22 mouse cellular contexts compared by ENCODE assay signal in the genomic region with DNA sequence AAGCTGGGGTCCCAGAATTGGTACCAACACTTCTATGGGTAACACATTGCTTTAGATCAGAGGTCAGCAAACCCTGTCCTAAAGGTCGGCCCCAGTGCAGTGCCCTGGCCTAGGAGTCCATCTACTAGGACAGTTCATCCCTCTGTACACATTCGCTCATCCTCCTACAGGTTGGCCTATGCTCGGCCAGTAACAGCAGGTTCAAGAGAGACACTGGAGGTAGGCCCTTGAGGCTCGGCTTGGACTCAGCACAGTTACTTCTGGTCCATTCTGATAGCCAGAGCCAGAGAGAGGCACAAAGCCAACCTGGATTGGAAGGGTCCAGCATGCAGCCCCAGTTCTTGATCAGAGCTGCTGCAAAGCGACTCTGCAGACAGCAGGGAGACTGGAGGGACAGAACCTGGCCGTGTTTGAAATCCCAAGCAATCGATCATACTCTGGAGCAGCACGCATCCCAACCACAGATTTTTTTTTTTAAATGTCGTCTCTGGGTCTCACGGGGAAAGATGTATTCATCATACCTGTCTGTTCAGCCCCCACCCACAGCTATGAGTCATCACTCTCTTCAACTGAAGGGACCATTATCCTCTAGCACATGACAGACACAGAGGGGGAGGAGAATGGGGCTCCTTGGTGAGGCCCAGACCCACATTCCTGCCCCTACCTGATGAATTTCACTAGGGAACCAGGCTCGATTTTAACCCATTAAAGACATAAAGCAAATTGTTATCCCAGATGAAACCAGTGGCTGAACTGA.
A peak's percentile ranks its signal among the peaks of the same experiment; 100 is the strongest.
DNase-seq lines count a peak whose midpoint lies in the region; ATAC-seq and TF ChIP-seq lines count a peak whose summit lies in the region.
"Had no signal": no experiment of that assay in that cellular context is flagged by ENCODE, and none has a peak within 500 bp of the region (broad histone marks: within the 10 kb centered on the region; RNA-seq: fewer than 3 reads in every experiment).

No protein-coding gene starts in this region.

- peak; percentile 38 for DNase-seq in embryonic facial prominence, embryonic 14.5 days (ENCODE audit: low spot score)
- no peak for DNase-seq in embryonic facial prominence, embryonic 10.5 days (ENCODE audit: low spot score)
- no peak for DNase-seq in testis, postnatal 14 days (ENCODE audit: low spot score)
- no peak for DNase-seq in ovary, adult 18-20 months (ENCODE audit: low spot score)
- DNase-seq in forebrain, embryonic 11.5 days (ENCODE audit: low spot score): no peak
- DNase-seq: B cell, adult 2 months; heart, adult 18-20 months; heart, postnatal 14 days; kidney, adult 11 months; kidney, postnatal 36 days; layer of hippocampus, adult 9-11 months; left cerebral cortex, postnatal 4 days; lung, postnatal 4 days had no signal

- no peak overlapping the region for H3K9ac ChIP-seq in embryonic facial prominence, embryonic 14.5 days (ENCODE audit: low read depth, low read length)
- H3K9ac ChIP-seq in forebrain, embryonic 11.5 days (ENCODE audit: low read length): no peak overlapping the region
- H3K9ac ChIP-seq: heart, embryonic 13.5 days; kidney, embryonic 15.5 days; limb, embryonic 15.5 days; liver, embryonic 15.5 days had no signal

- H3K4me2 ChIP-seq in embryonic facial prominence, embryonic 14.5 days (ENCODE audit: low read depth, low read length): no peak overlapping the region
- H3K4me2 ChIP-seq in forebrain, embryonic 11.5 days (ENCODE audit: low read depth, low read length, severe bottlenecking): no peak overlapping the region
- H3K4me2 ChIP-seq: heart, embryonic 13.5 days; kidney, embryonic 15.5 days; limb, embryonic 15.5 days; liver, embryonic 15.5 days had no signal

- no peak for TF ChIP-seq POLR2A in testis, adult 2 months (IDR thresholded peaks at IDR 0.05; ENCODE audit: control insufficient read depth, low read depth, low read length)
- no peak for TF ChIP-seq POLR2A in cortical plate, adult 2 months (IDR thresholded peaks at IDR 0.05; ENCODE audit: extremely low read depth, insufficient read depth, low read length)

- H3K27me3 ChIP-seq in embryonic facial prominence, embryonic 14.5 days (replicated peaks; ENCODE audit: control insufficient read depth, insufficient read depth, low read length): no peaks in the 10 kb centered on the region
- H3K27me3 ChIP-seq in embryonic facial prominence, embryonic 10.5 days (replicated peaks; ENCODE audit: low read depth, poor library complexity, severe bottlenecking): no peaks in the 10 kb centered on the region
- H3K27me3 ChIP-seq in testis, adult 2 months (ENCODE audit: control insufficient read depth, insufficient read depth, low read length): no peaks in the 10 kb centered on the region
- H3K27me3 ChIP-seq in forebrain, embryonic 11.5 days (ENCODE audit: control insufficient read depth, insufficient read depth, low read length): no peaks in the 10 kb centered on the region
- H3K27me3 ChIP-seq: kidney, embryonic 15.5 days; limb, embryonic 15.5 days had no signal

- 76% methylated on average over 11 of the region's 11 CpGs for WGBS in embryonic facial prominence, embryonic 14.5 days
- WGBS in embryonic facial prominence, embryonic 10.5 days: 88% methylated on average over 11 of the region's 11 CpGs
- 92% methylated on average over 11 of the region's 11 CpGs for WGBS in forebrain, embryonic 11.5 days

- H3K9me3 ChIP-seq in embryonic facial prominence, embryonic 14.5 days (ENCODE audit: control insufficient read depth, low read length): no peaks in the 10 kb centered on the region
- H3K9me3 ChIP-seq in embryonic facial prominence, embryonic 10.5 days: no peaks in the 10 kb centered on the region
- H3K9me3 ChIP-seq in forebrain, embryonic 11.5 days (ENCODE audit: control insufficient read depth, low read length): no peaks in the 10 kb centered on the region
- H3K9me3 ChIP-seq: heart, embryonic 13.5 days; kidney, embryonic 15.5 days; limb, embryonic 15.5 days; liver, embryonic 15.5 days had no signal

- TF ChIP-seq CTCF in testis, adult 2 months (IDR thresholded peaks at IDR 0.05; ENCODE audit: control insufficient read depth, insufficient read depth, insufficient replicate concordance, low read depth, low read length): no peak
- TF ChIP-seq CTCF in cortical plate, adult 2 months (IDR thresholded peaks at IDR 0.05; ENCODE audit: extremely low read depth, insufficient read depth, low read length): no peak

- peaks cover 10% of the 10 kb centered on the region; the same call in 1 of the 2 replicates for H3K4me1 ChIP-seq in embryonic facial prominence, embryonic 14.5 days (ENCODE audit: control insufficient read depth, insufficient read depth, low read length)
- peaks cover 22% of the 10 kb centered on the region for H3K4me1 ChIP-seq in embryonic facial prominence, embryonic 10.5 days
- peaks cover 15% of the 10 kb centered on the region for H3K4me1 ChIP-seq in testis, adult 2 months (ENCODE audit: control insufficient read depth, insufficient read depth, low read length)
- H3K4me1 ChIP-seq in cortical plate, adult 2 months (ENCODE audit: control insufficient read depth, insufficient read depth, low read length): peaks cover 16% of the 10 kb centered on the region
- H3K4me1 ChIP-seq in forebrain, embryonic 11.5 days (replicated peaks; ENCODE audit: control insufficient read depth, insufficient read depth, low read length): no peaks in the 10 kb centered on the region; the same call in 1 of the 2 replicates

- H3K36me3 ChIP-seq in embryonic facial prominence, embryonic 14.5 days (ENCODE audit: control insufficient read depth, insufficient read depth, low read length): no peaks in the 10 kb centered on the region
- no peaks in the 10 kb centered on the region for H3K36me3 ChIP-seq in embryonic facial prominence, embryonic 10.5 days (replicated peaks)
- no peaks in the 10 kb centered on the region for H3K36me3 ChIP-seq in testis, adult 2 months (ENCODE audit: control insufficient read depth, insufficient read depth, low read length)
- H3K36me3 ChIP-seq in forebrain, embryonic 11.5 days (ENCODE audit: control insufficient read depth, insufficient read depth, low read length): no peaks in the 10 kb centered on the region
- H3K36me3 ChIP-seq: heart, embryonic 13.5 days; kidney, embryonic 15.5 days; limb, embryonic 15.5 days; liver, embryonic 15.5 days had no signal

- no peak for ATAC-seq in embryonic facial prominence, embryonic 14.5 days (ENCODE audit: low read depth)
- ATAC-seq in forebrain, embryonic 11.5 days (replicated peaks; ENCODE audit: low FRiP score): no peak
- ATAC-seq: forebrain, embryonic 14.5 days had no signal

- H3K4me3 ChIP-seq in embryonic facial prominence, embryonic 14.5 days (ENCODE audit: low read depth, low read length): no peak overlapping the region
- H3K4me3 ChIP-seq in embryonic facial prominence, embryonic 10.5 days: no peak overlapping the region
- H3K4me3 ChIP-seq in testis, adult 2 months (ENCODE audit: control insufficient read depth, low read depth, low read length): no peak overlapping the region
- H3K4me3 ChIP-seq in cortical plate, adult 2 months (ENCODE audit: insufficient read depth, low read length): no peak overlapping the region
- H3K4me3 ChIP-seq in forebrain, embryonic 11.5 days (ENCODE audit: low read depth, low read length): no peak overlapping the region
- H3K4me3 ChIP-seq: erythroblast, embryonic 14.5 days; heart, embryonic 13.5 days; kidney, embryonic 15.5 days; limb, embryonic 15.5 days; liver, embryonic 15.5 days had no signal

- no peak overlapping the region for H3K27ac ChIP-seq in embryonic facial prominence, embryonic 14.5 days (replicated peaks; ENCODE audit: low read depth, low read length)
- H3K27ac ChIP-seq in embryonic facial prominence, embryonic 10.5 days (replicated peaks): no peak overlapping the region
- peak overlapping the region; percentile 6; the same call in 1 of the 2 replicates for H3K27ac ChIP-seq in testis, adult 2 months (ENCODE audit: control insufficient read depth, insufficient read depth, low read depth, low read length)
- H3K27ac ChIP-seq in cortical plate, adult 2 months (ENCODE audit: insufficient read depth, low read length): peak overlapping the region; percentile 74
- H3K27ac ChIP-seq in forebrain, embryonic 11.5 days (ENCODE audit: low read depth, low read length): no peak overlapping the region
- H3K27ac ChIP-seq: heart, embryonic 13.5 days; hindbrain, postnatal 0 days; kidney, embryonic 15.5 days; limb, embryonic 15.5 days; liver, embryonic 15.5 days had no signal

Comparison
In these comparisons a context has a peak if more than half of its experiments do, and no peak if none do; other contexts are left out.
1. H3K27ac ChIP-seq: peak in testis, adult 2 months (single experiment) and cortical plate, adult 2 months (single experiment); none in embryonic facial prominence, embryonic 14.5 days (single experiment), embryonic facial prominence, embryonic 10.5 days (single experiment) and forebrain, embryonic 11.5 days (single experiment).